Mouse (Mus musculus) Patski (cell line): Measurements from ENCODE around the gene 4930572O03Rik. TPM values are rescaled to one million over a fixed set of nuclear protein-coding genes. Genes with fewer than 3 reads are reported as not detected.
A peak's percentile ranks its signal among the peaks of the same experiment; 100 is the strongest.
"Not testable (repeated sequence)": the region's sequence is repeated elsewhere in the genome, so short reads cannot be mapped to it uniquely, and the experiment has no call there.

Experiments used
- ATAC-seq: fragments of 100-300 bp; one replicate; pipeline ENCODE4 v1.8.0; 2021
- CTCF ChIA-PET: fragments of 350-600 bp; sonication (Branson Sonifier 250); formaldehyde crosslinking; loops from one replicate; lab custom pipeline; 2022; ENCODE audit warnings: inconsistent platforms; lab: Charles Lee
- POLR2A ChIA-PET: fragments of 350-600 bp; sonication (Branson Sonifier 250); formaldehyde crosslinking; loops from one replicate; lab custom pipeline; 2022; ENCODE audit warnings: antibody characterized with exemption, inconsistent platforms; lab: Charles Lee
- DNase-seq: peaks from one replicate; pipeline ENCODE4 v3.0.0-alpha.2; 2011; ENCODE audit warnings: low read depth, low spot score
- H3K27me3 ChIP-seq: fragments of 371-371 bp; one replicate; pipeline ENCODE4 v1.5.1; 2021
- CTCF ChIP-seq: fragments of 100-300 bp; IDR thresholded peaks from one replicate; pipeline ENCODE4 v1.5.1; 2021
- in situ Hi-C: fragments of 300-500 bp; cut with MboI; formaldehyde crosslinking; loops from 3 replicates; pipeline ENCODE4 v1.11.1; 2018; ENCODE audit warnings: low pct_unique_long_range_greater_than_20kb, mixed read lengths
- polyA plus RNA-seq: library from polyadenylated mRNA; unstranded; gene quantifications from one replicate; pipeline ENCODE4 v1.2.3, GENCODE M21; 2021

Gene 4930572O03Rik
- not detected for polyA plus RNA-seq

DNA sequence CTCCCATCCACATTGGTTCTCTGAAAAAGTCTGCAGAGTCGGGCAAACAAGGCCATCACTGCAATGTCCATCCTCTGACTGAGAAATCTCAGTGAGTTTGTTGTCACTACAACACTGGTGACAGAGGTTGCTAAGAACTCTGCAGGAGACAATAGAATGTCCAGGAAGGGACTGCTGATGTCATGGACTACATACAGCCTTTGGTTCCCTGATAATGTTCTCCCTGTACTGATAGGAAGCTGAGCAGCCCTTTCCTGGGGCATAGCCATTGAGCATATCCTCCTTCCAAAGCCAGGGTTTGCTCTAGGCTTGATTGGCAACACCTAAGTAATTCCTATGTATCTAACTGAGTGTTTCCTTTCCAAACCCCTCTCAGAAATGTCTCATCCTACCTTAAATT lies at the start of gene 4930572O03Rik:
Gene 4930572O03Rik (minus strand): TSS at position 101 of the 400 bp plus-strand sequence.
- DNase-seq, H3K27me3 ChIP-seq, CTCF ChIA-PET, POLR2A ChIA-PET, in situ Hi-C loops, ATAC-seq: not testable (repeated sequence)

- CTCF ChIA-PET, POLR2A ChIA-PET, in situ Hi-C loops, H3K27me3 ChIP-seq, DNase-seq, ATAC-seq: not testable (repeated sequence)
- TF ChIP-seq CTCF = peak; percentile 30
Observed at GRCm38 (mm10) chr5:15702891-15703290, 46.0 kb upstream of the 4930572O03Rik start.

DNA sequence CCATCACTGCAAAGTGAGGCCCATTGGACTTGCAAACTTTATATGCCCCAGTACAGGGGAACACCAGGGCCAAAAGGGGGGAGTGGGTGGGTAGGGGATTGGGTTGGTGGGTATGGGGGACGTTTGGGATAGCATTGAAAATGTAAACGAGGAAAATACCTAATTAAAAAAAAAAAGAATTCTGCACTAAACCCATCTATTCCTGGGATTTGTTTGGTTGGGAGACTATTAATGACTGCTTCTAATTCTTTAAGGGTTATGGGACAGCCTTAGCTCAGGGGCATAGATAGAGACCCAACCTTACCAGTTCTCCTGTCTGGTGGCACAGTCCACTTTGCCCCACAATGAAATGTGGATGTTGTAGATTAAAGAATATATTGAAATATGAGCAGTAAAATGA lies 40.9 kb upstream of the 4930572O03Rik start:
- H3K27me3 ChIP-seq, CTCF ChIA-PET, DNase-seq, POLR2A ChIA-PET, ATAC-seq, in situ Hi-C loops: not testable (repeated sequence)

- CTCF ChIA-PET, POLR2A ChIA-PET, H3K27me3 ChIP-seq, ATAC-seq, in situ Hi-C loops, DNase-seq: not testable (repeated sequence)
Observed at GRCm38 (mm10) chr5:15691849-15692248, 35.0 kb upstream of the 4930572O03Rik start.

- CTCF ChIA-PET, POLR2A ChIA-PET, ATAC-seq, DNase-seq, in situ Hi-C loops, H3K27me3 ChIP-seq: not testable (repeated sequence)
Observed at GRCm38 (mm10) chr5:15690822-15691221, 34.0 kb upstream of the 4930572O03Rik start.

- in situ Hi-C loops, DNase-seq, POLR2A ChIA-PET, H3K27me3 ChIP-seq, ATAC-seq, CTCF ChIA-PET: not testable (repeated sequence)
Observed at GRCm38 (mm10) chr5:15689659-15690213, 32.9 kb upstream of the 4930572O03Rik start.

GRCm38 (mm10) chr5:15688874-15689658 lies 32.2 kb upstream of the 4930572O03Rik start:
- ATAC-seq, DNase-seq, in situ Hi-C loops, CTCF ChIA-PET, POLR2A ChIA-PET, H3K27me3 ChIP-seq: not testable (repeated sequence)

DNA sequence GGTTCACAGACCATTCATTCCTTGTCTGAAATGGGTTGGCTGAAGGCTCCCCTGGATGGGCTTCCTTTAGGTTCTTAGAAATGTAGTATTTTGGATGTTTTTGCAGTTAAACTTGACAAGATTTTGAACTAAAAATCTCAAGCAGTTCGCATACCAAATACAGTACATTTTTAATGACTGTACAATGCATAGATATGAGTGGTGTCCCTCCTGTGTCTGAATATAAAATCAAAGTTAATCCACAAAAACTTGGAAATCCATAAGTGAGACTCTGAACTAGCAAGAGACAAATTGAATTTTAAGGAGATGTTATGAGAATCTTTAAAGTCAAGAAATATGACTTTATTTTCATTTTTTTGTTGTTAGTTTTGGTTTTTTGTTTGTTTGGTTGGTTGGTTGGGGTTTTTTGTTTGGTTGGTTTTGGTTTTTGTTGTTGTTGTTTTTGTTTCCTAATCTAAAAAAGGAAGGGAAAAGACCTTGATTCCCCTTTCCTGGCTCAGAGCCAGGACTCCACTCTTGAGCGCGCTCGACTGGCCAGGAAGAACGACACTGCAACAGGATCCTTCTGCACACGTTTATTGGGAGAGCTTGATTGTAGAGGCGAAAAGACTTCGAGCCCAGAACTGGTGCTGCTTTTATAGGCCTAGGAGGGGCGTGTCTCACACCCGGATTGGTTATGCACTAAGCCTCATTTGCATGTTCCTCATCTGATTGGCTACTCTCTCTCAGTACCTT lies 24.6 kb upstream of the 4930572O03Rik start:
- H3K27me3 ChIP-seq, ATAC-seq, CTCF ChIA-PET, POLR2A ChIA-PET, DNase-seq, in situ Hi-C loops: not testable (repeated sequence)

- DNase-seq, POLR2A ChIA-PET, H3K27me3 ChIP-seq, CTCF ChIA-PET, in situ Hi-C loops, ATAC-seq: not testable (repeated sequence)
Observed at GRCm38 (mm10) chr5:15679980-15680949, 23.4 kb upstream of the 4930572O03Rik start.

DNA sequence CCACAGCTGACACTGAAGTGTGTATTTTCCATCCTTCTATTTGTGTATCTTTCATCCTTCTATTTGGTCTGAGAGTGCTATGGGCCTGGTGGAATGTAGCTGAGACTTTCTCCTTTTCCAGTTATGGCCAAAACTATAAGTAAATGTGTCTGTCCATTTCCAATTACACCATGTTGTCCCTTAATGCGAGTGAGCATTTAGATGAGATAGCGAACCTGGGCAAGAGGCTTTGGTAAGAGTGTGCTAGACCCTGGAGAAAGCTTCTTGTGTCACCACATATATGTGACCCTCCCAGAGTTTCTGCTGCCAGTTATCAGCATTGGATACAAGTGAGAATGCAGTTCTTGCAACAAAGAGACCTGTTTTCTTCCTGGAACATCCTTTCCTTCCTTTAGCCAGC lies 22.0 kb upstream of the 4930572O03Rik start:
- DNase-seq, H3K27me3 ChIP-seq, in situ Hi-C loops, CTCF ChIA-PET, ATAC-seq, POLR2A ChIA-PET: not testable (repeated sequence)

DNA sequence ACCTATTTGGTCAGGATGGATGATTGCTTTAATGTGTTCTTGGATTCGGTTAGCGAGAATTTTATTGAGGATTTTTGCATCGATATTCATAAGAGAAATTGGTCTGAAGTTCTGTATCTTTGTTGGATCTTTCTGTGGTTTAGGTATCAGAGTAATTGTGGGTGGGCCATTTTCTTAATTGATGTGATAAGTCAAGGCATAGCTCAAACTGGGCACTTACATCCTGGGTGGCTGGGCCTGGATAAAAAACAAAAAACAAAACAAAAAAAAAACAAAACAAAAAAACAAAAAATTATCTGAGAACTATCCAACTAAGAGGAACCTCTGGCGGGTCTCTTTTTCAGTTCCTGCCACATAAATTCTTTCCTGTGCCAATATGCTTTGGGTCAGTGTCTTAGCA lies 20.9 kb upstream of the 4930572O03Rik start:
- POLR2A ChIA-PET, in situ Hi-C loops, CTCF ChIA-PET, ATAC-seq, DNase-seq, H3K27me3 ChIP-seq: not testable (repeated sequence)

GRCm38 (mm10) chr5:15674429-15675244 lies 17.8 kb upstream of the 4930572O03Rik start:
- in situ Hi-C loops, H3K27me3 ChIP-seq, DNase-seq, POLR2A ChIA-PET, CTCF ChIA-PET, ATAC-seq: not testable (repeated sequence)

GRCm38 (mm10) chr5:15673989-15674388 lies 17.1 kb upstream of the 4930572O03Rik start:
- POLR2A ChIA-PET, H3K27me3 ChIP-seq, in situ Hi-C loops, ATAC-seq, DNase-seq, CTCF ChIA-PET: not testable (repeated sequence)
